9 mouse cellular contexts compared by ENCODE assay signal in the genomic region with DNA sequence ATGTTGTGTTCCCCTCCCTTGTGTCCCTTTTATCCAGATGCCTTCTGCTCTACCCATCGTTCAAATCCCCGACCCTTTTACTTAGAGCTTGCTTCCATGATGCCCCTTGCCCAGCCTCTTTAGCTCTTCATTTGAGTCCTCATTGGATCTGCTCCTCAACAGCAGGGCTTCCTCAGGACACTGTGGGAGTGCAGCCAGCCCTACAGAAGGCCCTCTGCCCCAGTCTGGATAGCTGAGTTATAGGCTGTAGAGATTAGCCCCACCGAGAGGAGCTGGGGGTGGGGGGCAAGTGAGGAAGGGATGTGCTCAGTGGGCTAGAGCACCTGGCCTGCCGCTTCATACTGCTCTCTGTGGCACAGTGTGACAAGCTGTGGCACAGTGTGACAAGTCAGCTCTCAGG.
DNase-seq lines count a peak whose midpoint lies in the region; ATAC-seq and TF ChIP-seq lines count a peak whose summit lies in the region.
"Had no signal": no experiment of that assay in that cellular context is flagged by ENCODE, and none has a peak within 500 bp of the region (broad histone marks: within the 10 kb centered on the region; RNA-seq: fewer than 3 reads in every experiment).

No protein-coding gene starts in this region.

- H3K36me3 ChIP-seq in heart, adult 2 months (ENCODE audit: control insufficient read depth, insufficient read depth, low read length): peaks cover 16% of the 10 kb centered on the region
- no peaks in the 10 kb centered on the region for H3K36me3 ChIP-seq in lung, embryonic 16.5 days (ENCODE audit: control insufficient read depth, insufficient read depth, low read length)
- no peaks in the 10 kb centered on the region for H3K36me3 ChIP-seq in hindbrain, embryonic 14.5 days (replicated peaks; ENCODE audit: control insufficient read depth, insufficient read depth)
- no peaks in the 10 kb centered on the region for H3K36me3 ChIP-seq in neural tube, embryonic 15.5 days

- H3K4me3 ChIP-seq in heart, adult 2 months: no peak overlapping the region
- no peak overlapping the region for H3K4me3 ChIP-seq in lung, embryonic 16.5 days (ENCODE audit: low read length)
- H3K4me3 ChIP-seq in lung, adult 2 months (replicated peaks; ENCODE audit: extremely low read depth, low read depth, low read length): no peak overlapping the region
- no peak overlapping the region for H3K4me3 ChIP-seq in hindbrain, embryonic 14.5 days (replicated peaks; ENCODE audit: low read length)
- no peak overlapping the region for H3K4me3 ChIP-seq in neural tube, embryonic 15.5 days (replicated peaks)

- H3K4me2 ChIP-seq in lung, embryonic 16.5 days (ENCODE audit: low read depth, low read length): no peak overlapping the region
- H3K4me2 ChIP-seq in hindbrain, embryonic 14.5 days (replicated peaks): no peak overlapping the region
- H3K4me2 ChIP-seq in neural tube, embryonic 15.5 days: 0 out of 2 replicates have a peak overlapping the region, but pooled peaks have one; percentile 1

- intact Hi-C loops in heart, adult 2 months (cut with DNase I): no loop called here
- intact Hi-C loops in heart, postnatal 14 days (cut with DNase I): no loop called here

- DNase-seq in heart, adult 2 months: no peak
- DNase-seq in heart, postnatal 14 days: no peak
- DNase-seq in lung, adult 2 months: no peak
- no peak for DNase-seq in hindbrain, embryonic 14.5 days (ENCODE audit: low spot score)
- DNase-seq in ovary, postnatal 36 days (ENCODE audit: low spot score): no peak

- peaks cover 74% of the 10 kb centered on the region for H3K4me1 ChIP-seq in heart, adult 2 months (ENCODE audit: control insufficient read depth, insufficient read depth, low read length)
- H3K4me1 ChIP-seq in lung, embryonic 16.5 days (replicated peaks; ENCODE audit: control insufficient read depth, insufficient read depth, low read length): peaks cover 80% of the 10 kb centered on the region
- peaks cover 64% of the 10 kb centered on the region for H3K4me1 ChIP-seq in lung, adult 2 months (ENCODE audit: control insufficient read depth, insufficient read depth, low read length)
- peaks cover 72% of the 10 kb centered on the region for H3K4me1 ChIP-seq in hindbrain, embryonic 14.5 days (replicated peaks; ENCODE audit: control insufficient read depth, insufficient read depth, low read length)
- peaks cover 95% of the 10 kb centered on the region for H3K4me1 ChIP-seq in neural tube, embryonic 15.5 days

- no peak for ATAC-seq in lung, embryonic 16.5 days (ENCODE audit: low read depth)
- ATAC-seq in hindbrain, embryonic 14.5 days (ENCODE audit: low FRiP score): no peak
- ATAC-seq in neural tube, embryonic 15.5 days (ENCODE audit: low FRiP score): no peak
- ATAC-seq in erythroblast, adult 5-6 weeks (replicated peaks; ENCODE audit: low FRiP score, poor library complexity, severe bottlenecking): no peak

- no peaks in the 10 kb centered on the region for H3K27me3 ChIP-seq in heart, adult 2 months (ENCODE audit: control insufficient read depth, insufficient read depth, low read length)
- no peaks in the 10 kb centered on the region for H3K27me3 ChIP-seq in lung, embryonic 16.5 days (ENCODE audit: control insufficient read depth, insufficient read depth, low read depth, low read length)
- H3K27me3 ChIP-seq in hindbrain, embryonic 14.5 days (ENCODE audit: control insufficient read depth, insufficient read depth, low read length): no peaks in the 10 kb centered on the region
- no peaks in the 10 kb centered on the region for H3K27me3 ChIP-seq in neural tube, embryonic 15.5 days (replicated peaks)
- H3K27me3 ChIP-seq: CH12.LX had no signal

- no peak for TF ChIP-seq EP300 in heart, adult 2 months (IDR thresholded peaks at IDR 0.05; ENCODE audit: insufficient read depth, low read depth, low read length)

- WGBS in heart, adult 2 months: 31% methylated on average over 4 of the region's 4 CpGs
- WGBS in lung, embryonic 16.5 days: 44% methylated on average over 4 of the region's 4 CpGs
- 49% methylated on average over 4 of the region's 4 CpGs for WGBS in lung, adult 2 months
- 34% methylated on average over 4 of the region's 4 CpGs for WGBS in hindbrain, embryonic 14.5 days
- WGBS in neural tube, embryonic 15.5 days: 19% methylated on average over 4 of the region's 4 CpGs

- no peak for TF ChIP-seq CTCF in heart, adult 2 months (IDR thresholded peaks at IDR 0.05)
- TF ChIP-seq CTCF in lung, adult 2 months (IDR thresholded peaks at IDR 0.05; ENCODE audit: insufficient read depth, low read length): no peak

- H3K27ac ChIP-seq in heart, adult 2 months: peak overlapping the region; percentile 26
- H3K27ac ChIP-seq in lung, embryonic 16.5 days (ENCODE audit: low read length): peak overlapping the region; percentile 63
- H3K27ac ChIP-seq in hindbrain, embryonic 14.5 days: peak overlapping the region; percentile 75
- peak overlapping the region; percentile 74 for H3K27ac ChIP-seq in neural tube, embryonic 15.5 days (replicated peaks)

- no peak overlapping the region for H3K9ac ChIP-seq in heart, adult 2 months (ENCODE audit: low read depth, low read length)
- peak overlapping the region; percentile 2; the same call in 1 of the 2 replicates for H3K9ac ChIP-seq in lung, embryonic 16.5 days (ENCODE audit: low read length)
- peak overlapping the region; percentile 28; the same call in 1 of the 2 replicates for H3K9ac ChIP-seq in hindbrain, embryonic 14.5 days
- H3K9ac ChIP-seq in neural tube, embryonic 15.5 days (replicated peaks): 0 out of 2 replicates have a peak overlapping the region, but pooled peaks have one; percentile 26

- H3K79me2 ChIP-seq in heart, adult 2 months (replicated peaks; ENCODE audit: control insufficient read depth, insufficient read depth, low read length): peaks cover 7% of the 10 kb centered on the region; the same call in 1 of the 2 replicates

- no peaks in the 10 kb centered on the region for H3K9me3 ChIP-seq in lung, embryonic 16.5 days (ENCODE audit: control insufficient read depth, low read length)
- no peaks in the 10 kb centered on the region for H3K9me3 ChIP-seq in hindbrain, embryonic 14.5 days (ENCODE audit: control insufficient read depth, low read length)
- no peaks in the 10 kb centered on the region for H3K9me3 ChIP-seq in neural tube, embryonic 15.5 days (replicated peaks)

- no peak for TF ChIP-seq POLR2A in heart, adult 2 months (IDR thresholded peaks at IDR 0.05; ENCODE audit: insufficient read depth, low read depth, low read length)
- TF ChIP-seq POLR2A in lung, adult 2 months (IDR thresholded peaks at IDR 0.05; ENCODE audit: borderline replicate concordance, extremely low read depth, low read depth, low read length): no peak
